Mouse (Mus musculus) midbrain, embryonic 16.5 days (tissue): ENCODE measurements at regions not wholly inside any gene's neighbourhood (a gene's known extent, or its start where the extent isn't known, plus 50 kb on each side); places are given as distances from the start of the nearest gene placed in this dataset.
A peak's percentile ranks its signal among the peaks of the same experiment; 100 is the strongest.

ENCODE experiments used
- ATAC-seq: fragments of 200-750 bp; cut with Nextera tagmentation; 2 replicates; pipeline ENCODE4 v1.8.0; 2017; ENCODE audit warnings: moderate TSS enrichment
- H3K27ac ChIP-seq: fragments of 300-500 bp; sonication (generic); 2 replicates; pipeline ENCODE4 v1.5.1; 2014; ENCODE audit warnings: mild to moderate bottlenecking, low read length, mixed read lengths
- H3K27me3 ChIP-seq: fragments of 300-500 bp; sonication (generic); 2 replicates; pipeline ENCODE4 v1.6.1; 2014; ENCODE audit warnings: low read depth, low read length, mixed read lengths; ENCODE audit not compliant: control insufficient read depth, insufficient read depth
- H3K36me3 ChIP-seq: fragments of 300-500 bp; sonication (generic); 2 replicates; pipeline ENCODE4 v1.6.1; 2014; ENCODE audit warnings: mild to moderate bottlenecking, low read length, moderate library complexity, mixed read lengths; ENCODE audit not compliant: control insufficient read depth, insufficient read depth
- H3K4me1 ChIP-seq: fragments of 300-500 bp; sonication (generic); 2 replicates; pipeline ENCODE4 v1.6.1; 2014; ENCODE audit warnings: mild to moderate bottlenecking, low read length, mixed read lengths; ENCODE audit not compliant: control insufficient read depth, insufficient read depth
- H3K4me2 ChIP-seq: fragments of 300-500 bp; sonication (generic); 2 replicates; pipeline ENCODE4 v1.6.1; 2014; ENCODE audit warnings: mild to moderate bottlenecking, low read length, mixed read lengths
- H3K4me3 ChIP-seq: fragments of 300-500 bp; sonication (generic); 2 replicates; pipeline ENCODE4 v1.5.1; 2014; ENCODE audit warnings: low read depth, mild to moderate bottlenecking, low read length, moderate library complexity, mixed read lengths
- H3K9ac ChIP-seq: fragments of 300-500 bp; sonication (generic); 2 replicates; pipeline ENCODE4 v1.6.1; 2014; ENCODE audit warnings: low read depth, low read length, mixed read lengths
- H3K9me3 ChIP-seq: fragments of 300-500 bp; sonication (generic); replicated peaks from 2 replicates; pipeline ENCODE4 v1.6.1; 2014; ENCODE audit warnings: mild to moderate bottlenecking, low read length, mixed read lengths; ENCODE audit not compliant: control insufficient read depth, poor library complexity, severe bottlenecking
- WGBS: fragments of 180-500 bp; shearing (Covaris S2); extraction: QIAGEN DNeasy Blood & Tissue Kit; methylation state at CpG from one replicate; pipeline ENCODE4 v1.1.7; 2014; 5-methylcytosine and 5-hydroxymethylcytosine counted together

DNA sequence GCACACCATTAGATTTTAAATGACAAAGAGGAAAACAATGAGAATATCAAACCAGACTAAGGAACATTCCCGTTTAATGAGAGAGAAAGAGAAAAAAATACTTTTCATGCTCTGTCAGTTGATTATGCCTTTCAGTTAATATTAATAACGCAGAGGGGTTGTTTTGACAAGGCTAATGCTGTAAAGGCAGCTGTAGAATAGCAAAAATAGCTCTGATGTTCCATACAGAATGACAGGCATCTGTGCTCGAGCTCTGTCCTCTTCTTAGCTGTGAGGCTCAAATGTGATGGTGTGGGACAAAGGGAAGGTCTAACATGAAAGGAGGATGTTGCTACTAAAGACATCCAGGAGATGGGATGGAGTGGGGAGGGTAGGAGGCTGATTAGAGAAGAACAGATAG is 87.1 kb upstream of the Fam3c start:
- Histone ChIP-seq H3K36me3 (no peaks in the 10 kb centered on the region), H3K27me3 (no peaks in the 10 kb centered on the region), H3K27ac (no peak overlapping the region), H3K4me3 (no peak overlapping the region), H3K9ac (no peak overlapping the region), H3K4me2 (no peak overlapping the region), H3K4me1 (no peaks in the 10 kb centered on the region), H3K9me3 (no peaks in the 10 kb centered on the region)
- ATAC-seq, result peak; percentile 45; the same call in 1 of the 2 replicates
- 74% methylated on average over 3 of the region's 3 CpGs for WGBS

DNA sequence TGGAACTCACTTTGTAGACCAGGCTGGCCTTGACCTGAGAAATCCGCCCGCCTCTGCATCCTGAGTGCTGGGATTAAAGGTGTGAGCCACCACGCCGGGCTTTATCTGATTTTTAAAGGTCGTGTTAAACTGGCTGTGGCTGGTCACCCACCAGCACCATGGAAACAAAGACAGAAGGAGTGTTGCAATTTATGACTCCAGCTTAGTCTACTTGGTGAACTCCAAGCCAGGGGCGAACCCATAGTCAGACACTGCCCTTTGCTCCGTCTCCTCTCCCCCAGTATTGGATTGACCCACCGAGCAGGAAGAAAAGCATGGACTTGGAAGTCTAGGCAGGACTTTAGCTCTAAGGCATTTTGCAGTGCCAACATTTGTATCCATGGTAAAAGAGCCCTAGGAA is 86.5 kb upstream of the Fam3c start:
- Histone ChIP-seq H3K4me2 (no peak overlapping the region), H3K27me3 (no peaks in the 10 kb centered on the region), H3K36me3 (no peaks in the 10 kb centered on the region), H3K4me3 (no peak overlapping the region), H3K27ac (no peak overlapping the region), H3K4me1 (no peaks in the 10 kb centered on the region), H3K9me3 (no peaks in the 10 kb centered on the region), H3K9ac (no peak overlapping the region)
- no peak for ATAC-seq
- 92% methylated on average over 8 of the region's 8 CpGs for WGBS

DNA sequence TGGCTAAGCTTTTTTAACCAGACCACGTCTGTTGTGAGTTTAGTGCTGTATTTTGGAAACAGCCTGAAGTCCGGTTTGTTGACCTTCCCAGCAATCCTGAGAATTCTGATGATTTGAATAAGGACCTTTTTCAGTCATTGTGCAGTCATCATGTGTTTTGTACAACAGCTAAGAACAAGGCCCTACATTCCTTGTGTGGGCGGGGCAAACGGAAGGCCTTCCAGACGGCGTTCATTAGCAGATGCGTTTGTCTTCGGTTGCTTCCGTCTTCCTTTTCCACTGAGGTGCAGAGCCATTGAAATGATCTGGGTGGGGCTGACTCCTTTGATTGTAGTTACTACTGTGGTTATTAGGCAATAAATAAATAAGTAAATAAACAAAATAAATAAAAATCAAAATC is 83.8 kb upstream of the Fam3c start:
- Histone ChIP-seq H3K9me3 (no peaks in the 10 kb centered on the region), H3K9ac (no peak overlapping the region), H3K36me3 (no peaks in the 10 kb centered on the region), H3K4me2 (no peak overlapping the region), H3K4me3 (no peak overlapping the region), H3K27ac (no peak overlapping the region), H3K4me1 (no peaks in the 10 kb centered on the region), H3K27me3 (no peaks in the 10 kb centered on the region)
- ATAC-seq, result no peak
- WGBS, result 90% methylated on average over 9 of the region's 9 CpGs

DNA sequence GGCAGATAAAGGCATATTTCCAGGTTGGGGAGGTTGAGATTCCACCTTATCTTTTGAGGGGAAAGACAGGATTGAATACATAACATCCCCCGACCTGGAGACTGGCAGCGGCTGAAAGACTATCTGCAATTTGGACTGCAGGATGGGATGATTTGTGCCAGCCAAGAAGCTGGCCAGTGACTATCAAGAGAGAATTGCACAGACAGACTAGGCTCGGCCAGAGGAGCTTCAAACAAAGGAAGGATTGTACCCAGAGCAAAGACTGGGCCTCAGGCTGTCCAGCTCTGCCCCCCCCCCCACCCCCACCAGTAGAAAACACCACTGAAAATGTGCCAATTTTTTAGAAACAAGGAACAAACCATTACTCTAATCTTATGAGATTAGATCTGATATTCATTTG is 73.0 kb upstream of the Fam3c start:
- no peak overlapping the region for H3K4me3 ChIP-seq
- H3K9ac ChIP-seq, result no peak overlapping the region
- no peak overlapping the region for H3K4me2 ChIP-seq
- H3K27ac ChIP-seq, result peak overlapping the region; percentile 47
- whole genome bisulfite sequencing, result 52% methylated on average over 3 of the region's 3 CpGs
- H3K27me3 ChIP-seq, result no peaks in the 10 kb centered on the region
- H3K36me3 ChIP-seq, result no peaks in the 10 kb centered on the region
- ATAC-seq, result peak; percentile 83; the same call in 1 of the 2 replicates
- H3K4me1 ChIP-seq, result no peaks in the 10 kb centered on the region; the same call in 1 of the 2 replicates
- H3K9me3 ChIP-seq, result no peaks in the 10 kb centered on the region

DNA sequence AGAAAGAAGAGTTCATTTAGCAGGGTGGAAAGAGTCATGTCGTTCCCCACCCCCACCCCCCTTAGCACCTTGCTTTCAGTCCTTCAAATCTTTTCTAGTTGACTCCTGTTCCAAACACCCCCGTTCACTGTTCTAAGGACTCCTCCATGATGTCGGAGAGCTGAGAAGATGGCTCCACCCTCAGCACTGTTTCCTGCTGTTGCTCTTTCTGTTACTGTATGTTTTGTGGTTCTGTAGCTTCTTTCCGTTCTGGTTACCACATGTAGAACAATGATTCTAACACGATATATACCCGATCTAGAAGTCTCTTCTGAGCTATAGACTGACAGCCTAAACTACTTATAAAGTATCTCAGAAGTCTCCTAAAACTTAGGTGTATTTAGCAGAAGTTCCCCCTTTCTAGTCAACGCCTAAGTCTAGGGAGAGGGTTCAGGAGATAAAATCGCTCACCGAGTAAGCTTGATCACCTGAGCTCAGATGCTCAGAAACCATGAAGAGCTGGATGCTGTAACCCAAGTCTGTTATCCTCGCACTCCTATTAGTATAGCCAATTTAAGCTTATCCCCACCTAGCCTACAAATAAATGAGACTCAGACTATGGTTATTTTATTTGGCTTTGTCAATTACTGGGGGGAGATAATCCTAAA is 68.2 kb upstream of the Fam3c start:
- no peaks in the 10 kb centered on the region; the same call in 1 of the 2 replicates for H3K4me1 ChIP-seq
- no peak overlapping the region for H3K4me2 ChIP-seq
- WGBS, result 93% methylated on average over 10 of the region's 10 CpGs
- H3K36me3 ChIP-seq, result no peaks in the 10 kb centered on the region
- H3K9me3 ChIP-seq, result no peaks in the 10 kb centered on the region
- H3K4me3 ChIP-seq, result no peak overlapping the region
- H3K27me3 ChIP-seq, result no peaks in the 10 kb centered on the region
- no peak overlapping the region for H3K27ac ChIP-seq
- no peak for ATAC-seq
- H3K9ac ChIP-seq, result no peak overlapping the region

DNA sequence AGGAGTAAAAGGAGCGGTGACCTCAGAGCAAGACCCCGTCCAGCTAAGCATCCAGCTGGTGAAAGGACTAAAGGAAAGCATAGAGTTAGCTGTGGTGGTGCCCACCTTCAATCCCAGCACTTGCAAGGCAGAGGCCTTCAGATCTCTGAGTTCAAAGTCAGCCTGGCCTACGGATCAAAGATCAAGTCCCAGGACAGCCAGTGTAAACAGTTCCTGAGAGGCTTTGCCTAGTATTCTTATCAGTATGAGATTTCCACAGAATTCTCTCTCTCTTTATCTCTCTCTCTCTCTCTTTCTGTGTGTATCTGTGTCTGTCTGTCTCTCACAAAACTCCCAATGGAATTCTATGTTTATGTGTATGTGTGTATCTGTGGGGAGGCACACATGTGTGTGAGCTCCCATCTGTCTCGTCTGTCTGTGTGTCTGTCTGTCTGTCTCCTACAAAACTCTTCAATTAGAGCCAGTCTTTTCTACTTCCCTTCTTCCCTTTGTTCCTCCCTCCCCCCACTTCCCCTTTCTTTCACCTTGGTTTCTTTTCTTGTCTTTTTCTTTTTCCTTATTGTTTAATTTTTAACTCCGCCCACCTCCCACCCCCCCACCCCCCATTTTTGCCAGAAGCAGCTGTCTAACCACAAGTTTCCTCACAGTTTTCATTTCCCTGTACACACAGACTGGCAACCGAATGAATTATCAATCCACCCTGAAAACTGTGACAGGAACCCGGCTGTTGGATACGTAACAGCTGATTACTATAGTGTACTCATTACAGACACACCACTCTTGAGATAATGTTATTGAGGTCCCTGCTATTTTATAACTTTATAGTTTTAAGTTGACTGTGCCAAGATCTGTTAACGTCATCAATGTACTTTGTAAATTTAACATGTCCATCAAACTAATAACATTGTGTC is 67.3 kb upstream of the Fam3c start:
- WGBS, result 77% methylated on average over 9 of the region's 9 CpGs
- Histone ChIP-seq H3K9ac (no peak overlapping the region), H3K4me2 (no peak overlapping the region), H3K4me3 (no peak overlapping the region), H3K27me3 (no peaks in the 10 kb centered on the region), H3K36me3 (no peaks in the 10 kb centered on the region), H3K4me1 (no peaks in the 10 kb centered on the region), H3K27ac (no peak overlapping the region), H3K9me3 (no peaks in the 10 kb centered on the region)
- no peak for ATAC-seq

DNA sequence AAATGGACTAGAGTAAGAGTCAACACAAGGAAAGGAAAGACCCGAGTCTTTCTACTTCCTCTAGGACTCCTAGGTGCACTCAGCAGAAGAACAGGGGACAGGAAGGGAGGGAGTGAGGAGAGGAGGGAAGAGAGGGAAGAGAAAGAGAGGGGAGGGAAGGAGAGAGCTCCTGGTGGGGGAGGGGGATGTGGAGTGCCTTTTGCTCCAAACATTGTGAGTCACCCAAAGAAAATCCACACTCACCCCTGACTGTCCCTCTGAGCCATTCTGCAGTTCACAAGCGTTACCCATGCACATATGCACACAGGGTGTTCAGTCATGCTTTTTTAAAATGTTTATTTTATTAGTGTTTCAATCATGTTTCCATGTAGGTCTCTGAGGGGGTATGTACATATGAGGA is 65.5 kb upstream of the Fam3c start:
- Histone ChIP-seq H3K27ac (no peak overlapping the region), H3K9ac (no peak overlapping the region), H3K4me1 (no peaks in the 10 kb centered on the region), H3K4me3 (no peak overlapping the region), H3K4me2 (no peak overlapping the region), H3K36me3 (no peaks in the 10 kb centered on the region), H3K9me3 (no peaks in the 10 kb centered on the region), H3K27me3 (no peaks in the 10 kb centered on the region)
- WGBS, result 86% methylated on average over 2 of the region's 2 CpGs
- ATAC-seq, result no peak

DNA sequence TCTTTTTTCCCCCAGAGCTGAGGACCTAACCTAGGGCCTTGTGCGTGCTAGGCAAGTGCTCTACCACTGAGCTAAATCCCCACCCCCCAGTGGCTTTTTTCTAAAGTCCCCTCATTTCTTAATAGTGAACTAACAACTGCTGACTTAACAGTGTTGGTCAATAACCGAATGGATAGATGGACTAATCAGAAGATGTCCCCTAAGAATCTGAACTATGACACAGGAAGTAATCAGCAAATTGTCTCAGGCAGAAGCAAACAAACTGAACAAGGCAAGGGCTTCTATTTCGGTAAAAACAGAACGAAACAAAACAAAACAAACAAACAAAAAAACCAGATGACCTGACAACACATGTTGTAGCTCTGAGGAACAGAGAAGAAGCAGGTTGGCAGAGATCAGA is 62.2 kb upstream of the Fam3c start:
- 77% methylated on average over 4 of the region's 4 CpGs for WGBS
- no peaks in the 10 kb centered on the region for H3K36me3 ChIP-seq
- H3K9ac ChIP-seq, result no peak overlapping the region
- no peak overlapping the region for H3K27ac ChIP-seq
- H3K27me3 ChIP-seq, result no peaks in the 10 kb centered on the region
- no peaks in the 10 kb centered on the region for H3K4me1 ChIP-seq
- H3K4me2 ChIP-seq, result no peak overlapping the region
- no peaks in the 10 kb centered on the region for H3K9me3 ChIP-seq
- no peak for ATAC-seq
- no peak overlapping the region for H3K4me3 ChIP-seq

DNA sequence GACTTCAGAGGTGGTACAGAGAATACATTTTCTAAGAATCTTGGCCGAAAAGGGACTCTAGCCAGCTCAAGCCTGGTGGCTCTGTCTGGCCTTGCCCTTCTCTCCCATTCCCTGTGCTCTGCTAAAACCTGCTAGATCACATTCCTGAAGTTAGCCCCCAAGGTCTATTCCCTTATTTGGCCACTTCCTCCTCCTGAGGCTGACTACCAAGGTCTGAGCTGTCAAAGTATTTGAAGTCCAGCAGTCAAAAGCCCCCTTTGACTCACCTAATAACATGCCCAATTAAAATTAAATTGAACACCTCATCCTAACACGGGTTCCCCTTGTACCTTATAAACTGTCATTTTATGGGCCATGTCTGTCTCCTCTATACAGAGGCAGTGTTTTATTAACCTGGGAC is 61.1 kb upstream of the Fam3c start:
- Histone ChIP-seq H3K4me3 (no peak overlapping the region), H3K27ac (no peak overlapping the region), H3K36me3 (no peaks in the 10 kb centered on the region), H3K9me3 (no peaks in the 10 kb centered on the region), H3K4me2 (no peak overlapping the region), H3K9ac (no peak overlapping the region), H3K27me3 (no peaks in the 10 kb centered on the region), H3K4me1 (no peaks in the 10 kb centered on the region)
- WGBS, result 51% methylated on average over 2 of the region's 2 CpGs
- no peak for ATAC-seq
